Mouse (Mus musculus): ENCODE measurements around the gene Trib2.

Trib2 gene

GRCm38 (mm10) chr12:15816740-15817178 lies at the start of gene Trib2:
Gene Trib2, minus strand, starts transcription at chr12:15816922.
- DNase-seq = peak; percentile 89

DNA sequence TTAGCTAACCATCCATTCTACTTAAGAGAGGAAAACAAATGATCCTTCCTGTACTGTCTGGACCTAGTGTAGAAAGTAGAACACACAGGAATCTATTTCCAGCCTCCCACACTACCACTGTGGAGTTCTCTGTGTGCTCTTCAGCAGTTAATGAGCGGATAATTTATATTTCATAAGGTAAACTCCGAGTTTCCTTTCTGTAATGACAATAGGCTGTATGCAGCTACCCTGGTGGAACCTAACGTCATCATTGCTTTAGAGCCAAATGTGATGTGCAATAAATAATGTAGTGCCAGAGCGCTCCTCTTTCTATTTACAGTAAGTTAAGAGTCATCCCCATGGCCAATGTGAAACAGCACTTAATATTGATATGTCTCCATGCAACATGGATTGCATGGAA lies 41.3 kb upstream of the Trib2 start:
- DNase-seq = no peak

DNA sequence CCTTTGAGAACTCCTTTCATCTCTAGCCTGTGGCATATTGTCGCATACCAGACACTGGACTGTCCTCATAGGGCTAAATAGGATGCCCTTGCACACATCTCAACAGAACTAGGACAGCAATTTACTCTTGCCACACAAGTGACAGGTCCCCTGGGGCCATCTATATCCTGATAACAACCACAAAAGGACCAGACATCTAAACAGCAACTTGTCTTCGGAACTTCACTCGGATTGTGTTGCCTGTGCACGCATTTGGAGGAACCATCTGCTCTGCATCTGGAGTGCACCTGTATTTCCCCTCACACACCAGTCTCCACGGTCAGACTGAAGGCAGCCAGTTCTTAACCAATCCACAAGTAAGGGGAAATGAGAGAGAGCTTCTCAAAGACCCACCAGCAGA lies 39.2 kb upstream of the Trib2 start:
- no peak for DNase-seq

DNA sequence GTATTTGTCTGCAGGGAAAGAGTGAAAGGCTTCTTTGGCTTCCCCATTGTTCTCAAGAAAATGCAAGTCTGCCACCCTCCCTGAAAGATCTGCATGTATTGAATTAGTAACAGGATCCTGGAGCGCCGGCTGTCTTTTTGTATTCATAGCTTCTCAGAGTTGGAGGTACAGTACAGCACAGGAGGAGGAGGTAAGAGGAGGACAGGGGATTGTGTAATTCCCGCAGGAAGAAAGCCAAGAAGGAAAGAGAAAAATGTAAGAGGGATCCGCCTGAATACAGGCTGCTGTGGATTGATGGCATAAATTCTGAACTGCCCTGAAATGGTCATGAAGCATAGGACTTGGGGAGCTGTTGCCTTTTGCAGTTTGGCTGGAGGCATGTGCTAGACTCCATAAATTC lies 36.1 kb upstream of the Trib2 start:
- peak; percentile 44 for DNase-seq

DNA sequence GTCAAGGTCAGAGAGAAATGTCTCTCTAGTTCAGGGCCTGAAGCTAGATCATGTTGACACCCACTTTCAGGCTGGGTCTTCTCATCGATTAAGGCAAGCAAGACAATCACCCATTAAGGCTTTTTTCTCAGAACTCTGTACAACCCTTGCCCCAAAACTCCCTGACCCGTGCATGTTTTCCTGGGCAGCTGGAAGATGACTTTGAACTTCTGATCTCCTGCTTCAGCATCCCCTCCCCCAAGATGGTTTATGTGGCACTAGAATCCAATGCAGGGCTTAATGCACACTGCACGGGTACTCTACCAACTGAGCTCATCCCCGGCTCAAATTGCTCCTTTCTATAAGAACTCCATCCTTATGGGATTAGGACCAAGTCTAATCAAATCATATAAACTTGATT lies 35.3 kb upstream of the Trib2 start:
- DNase-seq = no peak

DNA sequence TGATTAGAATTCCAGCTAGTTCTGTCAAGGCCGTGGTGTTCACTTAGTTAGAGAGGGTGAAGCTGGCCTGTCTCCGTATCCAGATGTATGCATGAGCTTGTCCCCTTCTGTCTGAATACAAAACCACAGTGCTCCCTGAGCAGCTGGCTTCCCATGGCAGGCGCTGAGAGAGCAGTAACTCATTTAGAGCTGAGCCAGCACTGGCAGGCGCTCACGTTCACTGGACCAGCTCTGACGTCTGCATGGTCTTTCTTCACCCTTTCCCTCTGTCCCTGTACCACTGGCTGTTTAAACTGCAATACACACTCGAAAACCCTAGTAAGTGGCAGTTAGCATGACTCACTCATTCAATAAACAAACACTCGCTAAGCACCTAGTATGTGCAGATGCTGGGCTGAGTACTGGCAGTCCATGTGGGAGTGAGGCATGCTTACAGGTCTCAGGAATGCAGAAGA lies 33.7 kb upstream of the Trib2 start:
- DNase-seq = peak; percentile 64

DNA sequence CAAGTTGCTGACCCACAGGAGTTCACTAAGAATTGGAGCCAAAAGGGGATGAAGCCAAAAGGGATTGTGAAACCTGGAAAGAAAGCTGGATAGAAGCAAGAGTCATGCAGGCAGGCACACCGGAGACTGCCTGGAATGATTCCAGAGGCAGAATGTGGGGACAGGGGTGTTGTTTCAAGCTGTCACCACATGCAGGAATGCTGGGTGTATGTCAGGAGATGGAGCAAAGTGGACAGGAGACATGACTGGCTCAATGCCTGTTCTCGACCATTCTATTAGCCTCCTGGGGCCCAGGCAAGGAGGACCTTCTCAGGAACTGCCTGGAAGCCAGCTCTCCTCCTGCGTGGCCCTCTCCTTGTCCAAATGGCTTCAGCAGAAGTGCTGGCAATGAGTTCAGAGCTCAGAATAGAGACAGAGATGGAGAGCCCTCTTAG lies 33.2 kb upstream of the Trib2 start:
- DNase-seq = peak; percentile 53

GRCm38 (mm10) chr12:15848391-15848790 lies 31.7 kb upstream of the Trib2 start:
- DNase-seq = no peak

DNA sequence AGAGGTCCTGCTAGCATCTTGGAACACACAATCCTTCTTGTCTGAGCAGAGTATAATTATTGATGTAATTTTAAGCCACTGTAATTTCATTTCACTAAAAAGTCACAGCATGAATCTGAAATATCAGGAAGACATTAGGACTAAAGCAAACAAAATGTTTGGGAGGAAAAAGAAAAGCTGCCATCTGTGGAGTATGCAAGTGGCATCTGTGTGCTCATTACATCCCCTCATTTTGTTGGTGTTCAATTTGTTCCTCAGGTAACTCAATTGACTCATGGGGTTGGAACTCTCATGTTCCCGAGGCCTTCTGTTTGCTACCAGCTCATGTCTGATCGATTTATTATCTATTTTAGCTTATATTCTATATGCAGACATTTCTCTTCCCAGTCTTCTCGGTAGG lies 28.0 kb upstream of the Trib2 start:
- no peak for DNase-seq

DNA sequence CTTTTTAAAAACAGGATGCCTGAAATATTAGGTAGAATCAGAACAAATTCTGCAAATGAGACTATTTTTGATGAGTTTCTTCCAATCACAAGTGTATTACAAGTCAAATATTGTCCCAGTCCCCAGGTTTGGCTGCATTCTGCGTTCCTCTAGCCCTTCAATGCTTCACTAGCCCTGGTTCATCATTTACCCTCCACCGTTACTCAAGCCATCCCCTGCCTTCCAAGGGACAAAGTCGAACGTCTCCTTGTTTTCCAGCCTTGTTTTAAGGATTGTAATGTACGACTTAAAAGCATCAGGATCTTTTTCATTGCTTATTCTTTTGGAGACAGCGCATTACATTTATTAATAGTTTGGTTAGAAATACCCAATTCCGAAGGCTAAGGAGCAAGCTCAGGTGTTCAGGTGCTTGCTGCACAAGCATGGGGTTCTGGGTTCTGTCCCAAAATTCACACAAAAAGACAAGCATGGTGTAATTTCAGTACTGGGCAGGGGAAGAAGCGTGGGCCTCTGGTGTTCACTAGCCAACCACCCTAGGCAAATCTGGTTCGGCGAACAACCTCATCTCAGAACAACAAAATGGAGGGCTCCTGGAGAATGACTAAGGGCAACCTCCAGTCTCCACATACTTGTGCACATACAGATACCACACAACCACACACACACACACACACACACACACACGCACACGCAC lies 24.3 kb upstream of the Trib2 start:
- DNase-seq = no peak

DNA sequence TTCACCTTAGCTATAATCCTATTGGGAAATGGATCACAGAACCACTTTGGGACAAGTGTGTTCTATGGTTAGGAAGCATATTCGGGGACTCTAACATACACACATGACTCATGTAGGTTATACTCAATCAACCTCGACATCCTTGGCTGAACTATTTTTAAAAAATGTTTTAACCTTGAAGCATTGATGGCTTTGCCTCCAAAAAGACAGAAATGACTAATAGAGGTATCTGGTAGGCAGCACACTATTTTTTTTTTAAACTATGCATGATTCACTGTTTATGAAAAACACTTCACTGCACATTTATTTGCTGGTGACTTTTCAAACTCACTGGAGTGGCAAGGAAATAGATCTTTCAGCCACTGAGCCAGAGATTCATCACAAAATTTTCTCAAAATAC lies 21.5 kb upstream of the Trib2 start:
- DNase-seq = no peak

DNA sequence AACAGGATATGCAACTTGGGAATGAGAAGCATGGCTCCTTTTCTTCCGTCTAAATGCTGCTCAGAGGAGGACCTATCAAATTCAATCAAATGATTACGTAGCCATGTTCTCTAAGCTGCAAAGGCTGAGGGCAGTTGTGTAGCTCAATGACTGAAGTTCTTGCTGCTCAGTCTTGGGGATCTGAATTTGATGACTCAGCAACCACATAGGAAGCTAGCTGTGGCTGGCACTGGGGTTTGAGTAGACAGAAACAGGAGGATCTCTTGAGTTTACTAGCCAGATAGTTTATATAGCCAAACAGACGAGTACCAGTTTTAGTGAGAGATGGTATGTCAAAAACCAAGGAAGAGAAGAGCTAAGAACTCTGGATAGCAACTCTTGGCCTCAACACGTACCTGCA lies 20.8 kb upstream of the Trib2 start:
- DNase-seq = no peak

GRCm38 (mm10) chr12:15832674-15833052 lies 15.9 kb upstream of the Trib2 start:
- DNase-seq = no peak

DNA sequence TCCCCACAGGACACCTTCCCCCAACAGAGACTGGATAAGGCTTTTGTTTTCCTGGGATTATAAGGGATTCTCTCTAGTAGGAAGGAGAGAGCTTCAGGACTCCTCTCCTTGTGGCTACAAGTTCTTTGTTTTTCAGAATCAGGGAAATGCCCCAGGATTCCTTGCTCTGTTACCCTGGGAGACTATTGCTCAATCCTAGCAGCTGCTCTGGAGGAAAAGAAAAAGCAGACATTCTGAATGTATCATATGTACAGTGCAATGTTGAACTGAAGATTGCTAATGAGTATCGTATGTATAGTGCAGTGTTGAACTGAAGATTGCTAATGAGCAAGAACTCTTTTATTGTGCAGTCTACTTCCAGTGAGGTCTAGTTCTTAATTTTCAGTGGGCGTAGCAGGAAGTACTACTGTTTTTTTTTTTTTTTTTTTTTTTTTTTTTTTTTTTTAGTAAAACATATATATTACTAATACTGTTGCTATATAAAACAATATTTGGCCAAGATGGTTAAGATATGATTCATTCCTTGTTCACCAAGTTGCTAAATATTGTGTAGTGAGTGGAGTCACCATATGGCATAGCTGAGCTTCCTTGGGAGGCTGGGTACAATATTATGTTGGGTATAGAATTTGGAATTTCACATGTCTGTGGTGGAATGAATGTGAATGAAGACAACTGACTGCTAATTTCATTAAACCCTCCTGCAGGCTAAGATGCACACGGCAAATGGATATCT lies 15.4 kb upstream of the Trib2 start:
- DNase-seq = no peak

- DNase-seq = no peak
Measured at GRCm38 (mm10) chr12:15830750-15831149, 14.0 kb upstream of the Trib2 start.

DNA sequence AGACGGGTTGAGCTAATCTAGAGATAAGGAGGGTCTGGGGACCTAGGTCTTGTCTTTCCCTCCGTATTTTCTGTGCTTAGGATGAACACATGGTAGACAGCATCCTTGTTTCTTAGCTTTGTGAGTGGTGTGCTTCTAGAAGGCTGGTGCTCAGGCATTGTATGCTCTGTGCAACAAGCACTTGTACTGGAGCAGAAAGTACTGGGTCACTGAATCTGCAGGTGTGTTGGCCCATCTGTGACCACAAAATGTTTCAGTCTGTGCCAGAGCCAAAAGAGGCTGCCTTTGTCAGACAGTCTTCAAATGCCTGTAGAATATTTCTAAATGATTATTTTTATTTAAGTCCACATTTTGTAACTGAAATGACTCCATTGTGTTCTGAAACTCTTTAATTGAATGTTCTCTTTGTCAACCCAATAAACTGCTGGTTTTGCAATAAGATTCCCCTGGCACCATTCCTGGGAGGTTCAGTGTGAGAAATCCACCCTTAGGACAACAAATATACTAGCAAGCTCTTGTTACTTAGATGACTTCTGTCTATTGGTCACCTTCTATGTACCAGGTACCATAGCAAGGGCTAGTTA lies 12.2 kb upstream of the Trib2 start:
- no peak for DNase-seq

DNA sequence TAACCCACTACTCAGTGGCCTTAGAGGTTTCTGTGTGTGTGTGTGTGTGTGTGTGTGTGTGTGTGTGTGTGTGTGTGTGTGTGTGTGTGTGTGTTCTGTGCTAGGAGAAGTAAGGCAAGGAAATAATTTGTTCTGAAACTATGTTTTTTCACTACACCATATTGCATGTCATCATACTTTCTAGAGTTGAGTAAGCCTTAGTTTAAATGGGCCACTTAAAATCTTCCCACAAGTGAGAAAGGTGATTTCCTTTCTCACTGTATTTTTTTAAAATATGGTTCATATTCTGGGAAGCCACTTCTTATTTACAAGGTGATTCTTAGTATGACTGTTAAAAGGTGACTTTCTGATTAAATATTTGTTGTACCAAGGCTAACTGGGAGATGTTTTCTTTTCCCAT lies 4.3 kb upstream of the Trib2 start:
- no peak for DNase-seq

GRCm38 (mm10) chr12:15817365-15817764 lies 643 bp upstream of the Trib2 start:
- DNase-seq = no peak

GRCm38 (mm10) chr12:15816254-15816605 lies 492 bp downstream of the Trib2 start:
- peak; percentile 51 for DNase-seq

DNA sequence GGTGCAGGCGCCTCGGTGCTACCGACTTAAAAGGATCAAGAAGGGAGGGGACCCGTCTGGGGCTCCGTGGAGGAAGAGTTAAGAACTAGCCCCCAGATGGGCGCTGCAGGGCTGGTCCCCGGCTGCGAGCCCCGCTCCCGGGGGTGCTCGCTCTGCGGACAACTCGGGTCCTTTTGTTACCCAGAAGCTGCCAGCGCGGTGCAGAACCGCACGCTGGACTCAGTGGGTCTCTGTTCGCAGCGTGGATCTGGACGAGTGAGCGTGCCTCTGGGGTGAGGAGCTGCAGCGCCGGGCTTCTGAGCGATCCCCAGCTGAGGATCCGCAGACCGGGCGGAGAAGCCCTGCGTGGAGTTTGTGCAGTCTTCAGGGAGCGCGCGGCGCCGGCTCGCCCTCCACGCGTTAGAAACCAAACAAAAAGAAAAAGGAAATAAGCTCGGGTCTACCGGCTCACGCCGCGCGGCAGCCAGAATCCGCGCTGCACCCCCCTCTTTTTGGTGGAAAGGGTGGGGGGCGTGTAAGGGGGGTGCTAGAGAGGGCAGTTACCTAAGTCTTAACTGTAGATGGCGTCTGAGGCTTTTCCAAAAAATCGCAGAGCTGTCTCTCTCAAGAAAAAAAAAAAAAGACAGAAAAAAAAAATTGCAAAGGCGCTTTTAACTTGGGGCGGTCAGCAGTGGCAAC lies 1.0 kb downstream of the Trib2 start:
- DNase-seq = peak; percentile 62

DNA sequence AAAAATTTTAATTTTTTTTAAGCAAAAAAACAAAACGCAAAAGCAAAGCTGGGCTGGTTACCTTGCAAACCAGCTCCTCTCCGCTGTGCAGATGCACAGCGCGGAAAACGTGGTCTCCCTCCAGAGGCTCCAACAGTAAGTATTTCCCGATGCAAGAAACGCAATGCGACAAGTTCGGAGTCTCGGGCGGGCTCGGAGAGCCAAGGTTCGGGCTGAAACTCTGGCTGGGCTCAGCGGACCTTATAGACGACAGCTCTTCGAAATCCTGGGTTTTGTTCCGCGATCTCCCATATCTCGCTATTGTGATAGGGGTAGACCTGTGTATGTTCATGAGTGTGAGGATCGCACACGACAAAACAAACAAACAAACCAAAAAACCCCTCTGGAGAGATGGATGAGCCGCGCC lies 1.5 kb downstream of the Trib2 start:
- DNase-seq = peak; percentile 54

GRCm38 (mm10) chr12:15814249-15815081 lies 2.3 kb downstream of the Trib2 start:
- DNase-seq = peak; percentile 43

- no peak for DNase-seq
Measured at GRCm38 (mm10) chr12:15813819-15814165, 2.9 kb downstream of the Trib2 start.

Data from lung, postnatal 14 days (tissue).